ENCODE assay signal across 9 mouse cellular contexts in genomic region chr8:70489576-70489975, GRCm38 (mm10). TPM values are rescaled to one million over a fixed set of nuclear protein-coding genes. Genes with fewer than 3 reads are reported as not detected.
DNase-seq lines count a peak whose midpoint lies in the region; ATAC-seq and TF ChIP-seq lines count a peak whose summit lies in the region.
"Had no signal": no experiment of that assay in that cellular context is flagged by ENCODE, and none has a peak within 500 bp of the region (broad histone marks: within the 10 kb centered on the region; RNA-seq: fewer than 3 reads in every experiment).

No protein-coding gene starts in this region.

- ATAC-seq in kidney, embryonic 14.5 days (ENCODE audit: low FRiP score, low TSS enrichment) = 0 out of 2 replicates have a peak, but pooled peaks have one; percentile 10
- no peak for ATAC-seq in hindbrain, embryonic 13.5 days (ENCODE audit: low FRiP score)

- peak overlapping the region; percentile 34 for H3K4me3 ChIP-seq in kidney, embryonic 14.5 days (ENCODE audit: low read length)
- no peak overlapping the region for H3K4me3 ChIP-seq in kidney, adult 2 months (ENCODE audit: insufficient read depth, low read depth, low read length)
- H3K4me3 ChIP-seq in hindbrain, embryonic 13.5 days = peak overlapping the region; percentile 19; the same call in 1 of the 2 replicates
- H3K4me3 ChIP-seq in midbrain, embryonic 10.5 days = peak overlapping the region; percentile 55

- no peaks in the 10 kb centered on the region for H3K9me3 ChIP-seq in kidney, embryonic 14.5 days (ENCODE audit: control insufficient read depth, low read length)
- H3K9me3 ChIP-seq in hindbrain, embryonic 13.5 days = no peaks in the 10 kb centered on the region
- no peaks in the 10 kb centered on the region for H3K9me3 ChIP-seq in midbrain, embryonic 10.5 days (replicated peaks)
- H3K9me3 ChIP-seq: G1E had no signal

- WGBS in kidney, embryonic 14.5 days = under 1% methylated on average over 33 of the region's 41 CpGs
- WGBS in kidney, adult 2 months = 4% methylated on average over 36 of the region's 41 CpGs
- WGBS in hindbrain, embryonic 13.5 days = 0% methylated on average over 27 of the region's 41 CpGs
- under 1% methylated on average over 41 of the region's 41 CpGs for WGBS in midbrain, embryonic 10.5 days

- H3K4me2 ChIP-seq in kidney, embryonic 14.5 days (replicated peaks; ENCODE audit: low read depth, low read length) = peak overlapping the region; percentile 51
- H3K4me2 ChIP-seq in hindbrain, embryonic 13.5 days = peak overlapping the region; percentile 33

- TF ChIP-seq CTCF in kidney, adult 2 months (conservative IDR thresholded peaks at IDR 0.05; ENCODE audit: insufficient read depth, insufficient read length, low read depth, low read length) = no peak

- peaks cover 30% of the 10 kb centered on the region for H3K4me1 ChIP-seq in kidney, embryonic 14.5 days (ENCODE audit: control insufficient read depth, insufficient read depth, low read length)
- H3K4me1 ChIP-seq in kidney, adult 2 months (ENCODE audit: control insufficient read depth, insufficient read depth, low read length) = no peaks in the 10 kb centered on the region
- peaks cover 61% of the 10 kb centered on the region for H3K4me1 ChIP-seq in hindbrain, embryonic 13.5 days (replicated peaks)
- peaks cover 86% of the 10 kb centered on the region for H3K4me1 ChIP-seq in midbrain, embryonic 10.5 days

- no peak overlapping the region; the same call in 1 of the 2 replicates for H3K27ac ChIP-seq in kidney, embryonic 14.5 days (ENCODE audit: low read depth, low read length)
- no peak overlapping the region for H3K27ac ChIP-seq in kidney, adult 2 months (ENCODE audit: insufficient read depth, low read depth, low read length)
- H3K27ac ChIP-seq in hindbrain, embryonic 13.5 days = no peak overlapping the region
- H3K27ac ChIP-seq in midbrain, embryonic 10.5 days (replicated peaks) = no peak overlapping the region; the same call in 1 of the 2 replicates

- H3K9ac ChIP-seq in kidney, embryonic 14.5 days (ENCODE audit: low read depth, low read length) = no peak overlapping the region; the same call in 1 of the 2 replicates
- no peak overlapping the region for H3K9ac ChIP-seq in hindbrain, embryonic 13.5 days

- H3K36me3 ChIP-seq in kidney, embryonic 14.5 days (ENCODE audit: control insufficient read depth, insufficient read depth, low read length) = no peaks in the 10 kb centered on the region
- no peaks in the 10 kb centered on the region for H3K36me3 ChIP-seq in kidney, adult 2 months (ENCODE audit: control insufficient read depth, insufficient read depth, low read length)
- no peaks in the 10 kb centered on the region; the same call in 1 of the 2 replicates for H3K36me3 ChIP-seq in hindbrain, embryonic 13.5 days
- no peaks in the 10 kb centered on the region for H3K36me3 ChIP-seq in midbrain, embryonic 10.5 days
- H3K36me3 ChIP-seq: G1E had no signal

- no peak for TF ChIP-seq POLR2A in kidney, adult 2 months (IDR thresholded peaks at IDR 0.05; ENCODE audit: low read depth, low read length)

- H3K27me3 ChIP-seq in kidney, embryonic 14.5 days (ENCODE audit: control insufficient read depth, insufficient read depth, low read length) = peaks cover 99% of the 10 kb centered on the region
- H3K27me3 ChIP-seq in kidney, adult 2 months (replicated peaks; ENCODE audit: control insufficient read depth, insufficient read depth, low read length) = peaks cover 12% of the 10 kb centered on the region; the same call in 1 of the 2 replicates
- H3K27me3 ChIP-seq in hindbrain, embryonic 13.5 days = peaks cover 96% of the 10 kb centered on the region
- peaks cover 100% of the 10 kb centered on the region for H3K27me3 ChIP-seq in midbrain, embryonic 10.5 days (ENCODE audit: low read depth, poor library complexity, severe bottlenecking)

- DNase-seq in kidney, adult 2 months = no peak
- DNase-seq in embryo, embryonic 11 days = peak; percentile 57
- peak; percentile 42 for DNase-seq in midbrain, embryonic 10.5 days (ENCODE audit: low spot score)
- DNase-seq in ovary, adult 18-20 months (ENCODE audit: low spot score) = no peak
- DNase-seq in gastrocnemius, postnatal 10 days = no peak
- no peak for DNase-seq in layer of hippocampus, adult 9-11 months

RNA-seq across cellular contexts. Expression of gene Tmem59l, which starts 2.4 kb away (rescaled TPM):
- polyA plus RNA-seq in kidney, embryonic 14.5 days (2014; fragmentation: Nextera tagmentation; extraction: Ambion mirVana) = 8.5 and 12.4 TPM in 2 replicates
- 0.20 and 0.44 TPM in 2 replicates for polyA plus RNA-seq in kidney, adult 2 months (2012; rRNA removed)
- polyA plus RNA-seq in hindbrain, embryonic 13.5 days (2015; fragmentation: Nextera tagmentation; extraction: Ambion mirVana) = 78.5 and 78.8 TPM in 2 replicates
- polyA plus RNA-seq in midbrain, embryonic 10.5 days (2016; fragmentation: Nextera tagmentation; extraction: Ambion mirVana) = 7.9 and 8.3 TPM in 2 replicates
- total RNA-seq in gastrocnemius, postnatal 10 days (2021) = under 1 TPM; 0.18 to 0.26 TPM
- total RNA-seq: G1E had no signal

RNA-seq across cellular contexts. Expression of gene Crlf1, which starts 3.4 kb away (rescaled TPM):
- 26.7 and 34.8 TPM in 2 replicates for polyA plus RNA-seq in kidney, embryonic 14.5 days (2014; fragmentation: Nextera tagmentation; extraction: Ambion mirVana)
- polyA plus RNA-seq in kidney, adult 2 months (2012; rRNA removed) = 2.6 TPM in 2 replicates
- 2.2 and 2.9 TPM in 2 replicates for polyA plus RNA-seq in hindbrain, embryonic 13.5 days (2015; fragmentation: Nextera tagmentation; extraction: Ambion mirVana)
- polyA plus RNA-seq in midbrain, embryonic 10.5 days (2016; fragmentation: Nextera tagmentation; extraction: Ambion mirVana) = 0.42 and 2.3 TPM in 2 replicates
- total RNA-seq in gastrocnemius, postnatal 10 days (2021) = 1 to 10 TPM; 2.8 to 3.4 TPM
- total RNA-seq: G1E had no signal
- polyA plus RNA-seq: G1E had no signal

RNA-seq across cellular contexts. Expression of gene Klhl26, which starts 12.8 kb away (rescaled TPM):
- polyA plus RNA-seq in kidney, embryonic 14.5 days (2014; fragmentation: Nextera tagmentation; extraction: Ambion mirVana) = 14.4 and 19.2 TPM in 2 replicates
- 20.2 and 29.7 TPM in 2 replicates for polyA plus RNA-seq in kidney, adult 2 months (2012; rRNA removed)
- polyA plus RNA-seq in hindbrain, embryonic 13.5 days (2015; fragmentation: Nextera tagmentation; extraction: Ambion mirVana) = 24.3 and 25.8 TPM in 2 replicates
- polyA plus RNA-seq in midbrain, embryonic 10.5 days (2016; fragmentation: Nextera tagmentation; extraction: Ambion mirVana) = 16.9 and 20.7 TPM in 2 replicates
- 1 to 10 TPM; 6.3 to 7.4 TPM for total RNA-seq in gastrocnemius, postnatal 10 days (2021)

RNA-seq across cellular contexts. Expression of gene Rex1bd, which starts 17.0 kb away (rescaled TPM):
- polyA plus RNA-seq in kidney, embryonic 14.5 days (2014; fragmentation: Nextera tagmentation; extraction: Ambion mirVana) = 129 and 151 TPM in 2 replicates
- polyA plus RNA-seq in kidney, adult 2 months (2012; rRNA removed) = 161 and 177 TPM in 2 replicates
- 147 and 148 TPM in 2 replicates for polyA plus RNA-seq in hindbrain, embryonic 13.5 days (2015; fragmentation: Nextera tagmentation; extraction: Ambion mirVana)
- polyA plus RNA-seq in midbrain, embryonic 10.5 days (2016; fragmentation: Nextera tagmentation; extraction: Ambion mirVana) = 138 and 140 TPM in 2 replicates
- 100 to 1,000 TPM; 120 to 129 TPM for total RNA-seq in gastrocnemius, postnatal 10 days (2021)

RNA-seq across cellular contexts. Expression of gene Uba52, which starts 21.0 kb away (rescaled TPM):
- 1,078 and 1,559 TPM in 2 replicates for polyA plus RNA-seq in kidney, embryonic 14.5 days (2014; fragmentation: Nextera tagmentation; extraction: Ambion mirVana)
- 620 and 835 TPM in 2 replicates for polyA plus RNA-seq in kidney, adult 2 months (2012; rRNA removed)
- 715 and 758 TPM in 2 replicates for polyA plus RNA-seq in hindbrain, embryonic 13.5 days (2015; fragmentation: Nextera tagmentation; extraction: Ambion mirVana)
- polyA plus RNA-seq in midbrain, embryonic 10.5 days (2016; fragmentation: Nextera tagmentation; extraction: Ambion mirVana) = 836 and 881 TPM in 2 replicates
- total RNA-seq in gastrocnemius, postnatal 10 days (2021) = 1,000 to 10,000 TPM; 1,232 to 1,261 TPM

Comparison
In these comparisons a context has a peak if more than half of its experiments do, and no peak if none do; other contexts are left out.
1. DNase-seq: peak in embryo, embryonic 11 days (single experiment) and midbrain, embryonic 10.5 days (single experiment); none in kidney, adult 2 months (single experiment), ovary, adult 18-20 months (single experiment), gastrocnemius, postnatal 10 days (single experiment) and layer of hippocampus, adult 9-11 months (single experiment).